Mouse (Mus musculus): ENCODE data around the gene Zranb1.

GRCm38 (mm10) chr7:132930055-132930454 lies 887 bp upstream of the Zranb1 start:
- TF ChIP-seq CTCF (IDR thresholded peaks at IDR 0.05; ENCODE audit: low read depth, low read length) = 0 out of 2 replicates have a peak, but pooled peaks have one; percentile 8
- no peak for TF ChIP-seq TAL1 (conservative IDR thresholded peaks at IDR 0.05; ENCODE audit: low read depth, low read length)
- TF ChIP-seq POLR2AphosphoS5 (IDR thresholded peaks at IDR 0.05; ENCODE audit: insufficient replicate concordance, low read depth, low read length) = no peak
- TF ChIP-seq GATA2 (IDR thresholded peaks at IDR 0.05; ENCODE audit: borderline replicate concordance, low read depth, low read length) = no peak
- TF ChIP-seq GATA1 (IDR thresholded peaks at IDR 0.05; ENCODE audit: borderline replicate concordance, low read length) = no peak

All from G1E (cell line).